Mouse (Mus musculus): Measurements from ENCODE around the gene Ift80.
"Not testable (repeated sequence)": the region's sequence is repeated elsewhere in the genome, so short reads cannot be mapped to it uniquely, and the experiment has no call there.

Ift80 gene

DNA sequence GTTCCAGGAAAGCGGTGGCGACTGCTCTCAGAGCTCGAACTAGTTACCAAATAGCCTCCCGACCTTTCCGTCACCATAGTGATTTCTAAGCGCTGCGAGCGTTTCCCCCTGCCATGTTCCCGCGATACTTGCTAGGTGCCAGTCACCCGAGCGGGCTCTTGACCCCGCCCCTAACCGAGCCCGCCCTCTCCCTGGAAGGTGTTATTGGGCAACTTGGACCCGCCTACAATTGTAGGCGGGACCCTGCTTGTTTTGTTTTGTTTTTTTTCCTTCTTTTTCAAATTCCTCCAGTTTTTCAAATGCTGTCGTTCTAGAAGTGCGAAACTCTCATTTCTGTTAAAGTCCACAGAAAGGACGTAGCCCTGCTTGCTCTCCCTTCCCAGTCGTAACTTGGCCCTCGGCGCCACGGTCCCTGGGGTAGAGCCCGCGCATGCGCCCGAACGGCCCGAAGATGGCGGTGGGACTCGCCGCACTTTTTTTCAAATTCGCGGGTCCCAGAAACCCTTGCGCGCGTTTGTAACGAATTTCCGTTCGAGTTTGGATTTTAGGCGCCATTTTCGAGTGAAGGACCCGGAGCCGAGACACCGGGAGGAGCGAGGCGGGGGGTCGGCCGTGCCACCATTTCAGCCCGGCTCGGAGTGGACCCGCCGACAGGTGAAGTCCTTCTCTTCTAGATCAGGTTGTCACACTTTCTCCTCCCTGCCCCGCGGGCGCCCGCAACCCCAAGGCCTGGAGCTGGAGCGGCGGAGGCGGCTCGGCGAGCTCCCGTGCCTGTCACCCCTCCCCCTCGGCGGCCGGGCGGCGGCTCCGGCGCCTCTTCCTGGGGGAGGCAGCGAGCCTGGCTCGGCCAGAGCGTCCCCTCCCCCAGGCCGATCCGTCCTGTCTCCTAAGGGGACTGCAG is at the start of gene Ift80, which contains the start of gene Smc4:
TSS of gene Ift80 (minus strand) at position 134 of the 901 bp plus-strand sequence.
TSS of gene Smc4 (plus strand) at position 302 of the 901 bp plus-strand sequence.
- DNase-seq (ENCODE audit: low spot score) = peak; percentile 97

GRCm38 (mm10) chr3:69051894-69052293 is 47.5 kb upstream of the Ift80 start:
- DNase-seq (ENCODE audit: low spot score) = no peak

DNA sequence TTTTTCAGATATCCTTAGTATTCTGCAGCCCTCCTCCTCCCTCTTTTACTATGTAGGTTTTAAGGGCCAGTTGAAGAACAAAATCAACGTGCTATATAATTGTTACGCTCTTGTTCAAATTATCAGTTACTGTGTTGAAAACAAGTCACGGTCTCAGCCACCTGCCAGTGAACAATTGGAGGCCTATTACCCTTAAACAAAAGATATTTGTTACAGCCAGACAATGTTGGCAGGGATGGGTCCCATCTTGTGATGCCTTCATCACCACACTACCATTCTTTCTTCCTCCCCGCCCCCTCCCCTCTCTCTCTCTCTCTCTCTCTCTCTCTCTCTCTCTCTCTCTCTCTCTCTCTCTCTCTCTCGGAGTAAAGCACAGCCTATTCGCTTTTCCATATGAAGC is 44.6 kb upstream of the Ift80 start:
- DNase-seq (ENCODE audit: low spot score) = no peak

DNA sequence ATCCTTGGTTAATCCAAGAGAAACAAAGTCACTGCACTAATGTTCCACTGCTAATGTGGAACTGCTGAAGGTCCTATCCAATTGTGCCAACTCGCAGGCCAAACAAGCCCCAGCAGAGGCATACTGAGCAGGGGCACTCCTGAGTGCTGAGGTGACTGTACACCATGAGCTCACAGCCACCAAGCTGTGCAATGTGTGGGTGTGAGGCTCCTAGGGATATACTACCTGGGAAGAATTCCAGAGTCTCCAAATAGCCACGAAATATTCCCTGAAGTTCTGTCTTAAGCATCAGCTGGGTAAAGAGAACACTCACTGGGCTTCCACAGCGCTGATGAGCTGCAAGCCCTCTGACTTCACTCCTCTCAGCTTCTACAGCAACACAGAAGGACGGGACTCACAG is 43.3 kb upstream of the Ift80 start:
- DNase-seq (ENCODE audit: low spot score) = no peak

- DNase-seq (ENCODE audit: low spot score) = no peak
These were observed 42.1 kb upstream of the Ift80 start for GRCm38 (mm10) chr3:69046509-69046908.

DNA sequence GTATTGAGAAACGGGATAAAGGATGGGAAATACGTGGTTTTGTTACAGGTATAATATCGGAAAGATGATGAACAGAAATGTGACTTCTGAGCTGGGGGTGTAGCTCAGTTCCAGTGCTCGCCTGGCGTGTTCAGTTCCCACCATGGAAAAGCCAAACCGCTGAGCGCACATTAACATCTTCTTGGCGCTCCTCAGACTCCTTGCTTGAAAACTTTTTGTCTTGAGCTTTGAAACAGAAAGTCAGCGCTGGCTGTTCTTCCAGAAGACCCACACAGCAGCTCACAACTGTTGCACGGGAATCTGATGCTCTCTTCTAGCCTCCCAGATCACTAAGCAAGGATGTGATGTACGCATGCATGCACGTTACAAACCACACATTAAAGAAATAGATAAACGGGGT is 41.4 kb upstream of the Ift80 start:
- no peak for DNase-seq (ENCODE audit: low spot score)

DNA sequence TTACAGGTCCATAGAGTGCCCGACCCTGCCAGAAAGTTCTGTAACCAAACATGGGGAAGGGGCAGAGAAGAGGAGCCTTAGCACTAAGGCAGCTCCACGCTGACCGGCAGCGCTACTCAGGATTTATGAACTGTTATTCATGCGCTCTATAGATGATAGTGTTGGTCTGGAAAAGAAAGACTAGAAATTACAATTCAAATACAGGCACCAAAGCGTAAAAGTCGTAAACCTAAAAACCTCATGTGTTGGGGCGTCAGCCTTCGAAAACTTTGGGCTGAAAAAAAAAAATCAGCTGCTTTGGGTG is 41.0 kb upstream of the Ift80 start:
- no peak for DNase-seq (ENCODE audit: low spot score)

- DNase-seq (ENCODE audit: low spot score) = peak; percentile 93
These were observed 40.5 kb upstream of the Ift80 start, which contains the start of gene Trim59 for GRCm38 (mm10) chr3:69044645-69045399. Gene Trim59, minus strand, starts transcription at chr3:69044755.

DNA sequence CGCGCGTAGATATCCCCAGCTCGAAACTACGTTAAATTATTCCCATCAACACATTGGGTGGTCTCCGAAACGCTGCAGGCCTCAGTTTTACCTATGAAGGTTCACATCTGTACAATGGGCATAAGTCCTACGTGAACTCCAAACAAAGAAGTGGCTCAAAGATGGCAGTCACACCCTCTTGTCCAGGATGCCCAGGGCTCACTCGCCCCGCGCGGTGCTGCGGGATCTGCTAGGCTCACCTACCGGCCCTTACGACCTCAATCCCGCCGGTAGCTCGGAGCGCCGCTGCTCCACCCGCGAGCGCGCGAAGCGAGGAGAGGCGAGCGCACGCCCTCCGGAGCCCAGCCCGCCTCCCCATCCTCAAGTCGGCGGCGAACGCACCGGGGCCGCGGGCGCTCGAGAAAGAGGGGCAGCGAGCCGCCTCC is 39.8 kb upstream of the Ift80 start:
- no peak for DNase-seq (ENCODE audit: low spot score)

DNA sequence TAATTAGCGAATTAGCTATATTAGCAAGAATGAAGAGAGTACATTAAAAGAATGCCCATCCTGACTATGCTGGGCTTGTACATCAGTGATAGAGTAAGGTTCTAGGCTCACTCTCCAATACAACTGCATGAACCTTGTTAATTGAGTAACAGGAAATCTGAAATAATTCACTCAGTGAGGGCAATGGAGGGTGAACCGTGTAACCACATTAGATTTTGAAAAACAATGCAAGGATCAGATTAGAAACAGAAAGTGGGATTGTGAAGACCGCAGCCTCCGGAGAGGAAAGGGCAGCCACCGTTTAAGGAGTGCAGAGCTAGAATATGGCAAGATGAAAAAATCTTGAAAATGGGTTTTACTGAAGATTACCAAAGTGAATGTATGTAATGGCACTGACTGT is 36.9 kb upstream of the Ift80 start:
- no peak for DNase-seq (ENCODE audit: low spot score)

DNA sequence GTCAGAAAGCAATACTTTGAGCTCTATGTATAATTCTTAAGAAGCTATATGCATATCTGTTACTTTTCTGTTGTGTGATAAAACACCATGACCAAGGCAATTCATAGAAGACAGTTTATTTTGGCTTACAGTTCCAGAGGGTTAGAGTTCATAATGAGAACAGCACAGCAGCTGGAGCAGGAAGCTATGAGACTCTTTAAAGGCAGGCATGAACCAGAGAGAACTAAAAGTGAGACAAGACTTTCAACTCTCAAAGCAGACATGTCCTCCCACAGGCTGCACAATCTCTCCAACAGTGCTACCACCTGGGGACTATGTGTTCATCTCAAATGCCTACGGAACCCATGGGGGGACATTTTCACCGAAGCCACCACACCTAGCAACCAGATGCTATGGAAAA is 35.7 kb upstream of the Ift80 start:
- DNase-seq (ENCODE audit: low spot score) = no peak

- DNase-seq (ENCODE audit: low spot score) = no peak
These were observed 21.9 kb upstream of the Ift80 start for GRCm38 (mm10) chr3:69026133-69026783.

- no peak for DNase-seq (ENCODE audit: low spot score)
These were observed 16.4 kb upstream of the Ift80 start for GRCm38 (mm10) chr3:69020764-69021163.

GRCm38 (mm10) chr3:69020285-69020684 is 15.9 kb upstream of the Ift80 start:
- no peak for DNase-seq (ENCODE audit: low spot score)

DNA sequence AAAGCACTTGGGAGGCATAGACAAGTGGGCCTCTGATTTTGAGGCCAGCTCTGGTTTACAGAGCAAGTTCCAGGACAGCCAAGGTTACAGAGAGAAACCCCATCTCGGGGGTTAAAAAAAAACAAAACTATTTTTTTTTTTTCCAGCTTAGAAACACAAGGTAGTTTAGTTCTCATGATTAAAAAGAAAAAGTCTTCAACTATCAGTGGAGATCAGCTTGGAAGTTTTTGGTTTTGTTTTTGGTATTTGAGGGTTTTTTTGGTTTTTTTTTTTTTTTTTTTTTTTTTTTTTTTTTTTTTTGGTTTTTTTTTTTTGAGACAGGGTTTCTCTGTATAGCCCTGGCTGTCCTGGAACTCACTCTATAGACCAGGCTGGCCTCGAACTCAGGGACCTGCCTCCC is 14.3 kb upstream of the Ift80 start:
- DNase-seq (ENCODE audit: low spot score) = not testable (repeated sequence)

GRCm38 (mm10) chr3:69017181-69017580 is 12.8 kb upstream of the Ift80 start:
- DNase-seq (ENCODE audit: low spot score) = no peak

- DNase-seq (ENCODE audit: low spot score) = no peak
These were observed 4.5 kb upstream of the Ift80 start for GRCm38 (mm10) chr3:69008873-69009272.

GRCm38 (mm10) chr3:69006246-69006760 is 1.9 kb upstream of the Ift80 start:
- no peak for DNase-seq (ENCODE audit: low spot score)

- DNase-seq (ENCODE audit: low spot score) = peak; percentile 66
These were observed 1.2 kb upstream of the Ift80 start for GRCm38 (mm10) chr3:69005338-69006245.

- no peak for DNase-seq (ENCODE audit: low spot score)
These were observed 324 bp downstream of the Ift80 start for GRCm38 (mm10) chr3:69004055-69004436.

GRCm38 (mm10) chr3:69002781-69003180 is 1.6 kb downstream of the Ift80 start:
- no peak for DNase-seq (ENCODE audit: low spot score)

Measured in testis, postnatal 10 days (tissue).